11 mouse cellular contexts compared by ENCODE assay signal in genomic region chr6:94253943-94254342, GRCm38 (mm10). TPM values are rescaled to one million over a fixed set of nuclear protein-coding genes. Genes with fewer than 3 reads are reported as not detected.
A peak's percentile ranks its signal among the peaks of the same experiment; 100 is the strongest.
DNase-seq lines count a peak whose midpoint lies in the region; ATAC-seq lines count a peak whose summit lies in the region.
"Had no signal": no experiment of that assay in that cellular context is flagged by ENCODE, and none has a peak within 500 bp of the region (broad histone marks: within the 10 kb centered on the region; RNA-seq: fewer than 3 reads in every experiment).

No protein-coding gene starts in this region.

- no peaks in the 10 kb centered on the region for H3K36me3 ChIP-seq in heart, embryonic 12.5 days
- H3K36me3 ChIP-seq in embryonic facial prominence, embryonic 11.5 days (replicated peaks; ENCODE audit: control insufficient read depth, insufficient read depth, low read depth, low read length): no peaks in the 10 kb centered on the region
- no peaks in the 10 kb centered on the region for H3K36me3 ChIP-seq in liver, embryonic 13.5 days

- ATAC-seq in heart, embryonic 12.5 days (ENCODE audit: insufficient number of reproducible peaks, low FRiP score): peak; percentile 74
- ATAC-seq in embryonic facial prominence, embryonic 11.5 days (replicated peaks; ENCODE audit: insufficient number of reproducible peaks, low FRiP score, low TSS enrichment, low read depth): peak; percentile 48; the same call in 1 of the 2 replicates
- peak; percentile 49; the same call in 1 of the 2 replicates for ATAC-seq in liver, embryonic 13.5 days (ENCODE audit: low read depth)
- ATAC-seq: CD4-positive, CD25-positive, alpha-beta regulatory T cell, adult 4 months had no signal

- no peaks in the 10 kb centered on the region for H3K9me3 ChIP-seq in heart, embryonic 12.5 days (replicated peaks)
- H3K9me3 ChIP-seq in embryonic facial prominence, embryonic 11.5 days (replicated peaks; ENCODE audit: control insufficient read depth, low read length): no peaks in the 10 kb centered on the region
- H3K9me3 ChIP-seq in liver, embryonic 13.5 days (replicated peaks): no peaks in the 10 kb centered on the region

- H3K4me2 ChIP-seq in heart, embryonic 12.5 days: peak overlapping the region; percentile 1; the same call in 1 of the 2 replicates
- no peak overlapping the region for H3K4me2 ChIP-seq in embryonic facial prominence, embryonic 11.5 days (ENCODE audit: low read depth, low read length)
- no peak overlapping the region for H3K4me2 ChIP-seq in liver, embryonic 13.5 days

- no peaks in the 10 kb centered on the region for H3K27me3 ChIP-seq in heart, embryonic 12.5 days (replicated peaks)
- no peaks in the 10 kb centered on the region for H3K27me3 ChIP-seq in embryonic facial prominence, embryonic 11.5 days (ENCODE audit: control insufficient read depth, insufficient read depth, low read length)
- no peaks in the 10 kb centered on the region for H3K27me3 ChIP-seq in liver, embryonic 13.5 days

- H3K27ac ChIP-seq in heart, embryonic 12.5 days (ENCODE audit: poor library complexity, severe bottlenecking): peak overlapping the region; percentile 30; the same call in 1 of the 2 replicates
- no peak overlapping the region for H3K27ac ChIP-seq in embryonic facial prominence, embryonic 11.5 days (replicated peaks; ENCODE audit: low read depth, low read length)
- H3K27ac ChIP-seq in liver, embryonic 13.5 days: no peak overlapping the region

- no peak overlapping the region for H3K9ac ChIP-seq in heart, embryonic 12.5 days
- H3K9ac ChIP-seq in embryonic facial prominence, embryonic 11.5 days (replicated peaks; ENCODE audit: low read length): no peak overlapping the region
- H3K9ac ChIP-seq in liver, embryonic 13.5 days: no peak overlapping the region

- peaks cover 69% of the 10 kb centered on the region for H3K4me1 ChIP-seq in heart, embryonic 12.5 days (replicated peaks)
- H3K4me1 ChIP-seq in embryonic facial prominence, embryonic 11.5 days (ENCODE audit: control insufficient read depth, insufficient read depth, low read length): no peaks in the 10 kb centered on the region; the same call in none of the 2 replicates
- H3K4me1 ChIP-seq in liver, embryonic 13.5 days (replicated peaks): peaks cover 47% of the 10 kb centered on the region

- DNase-seq in heart, adult 8-10 months (ENCODE audit: low spot score): no peak
- DNase-seq in 416B (ENCODE audit: low read depth): peak; percentile 78
- no peak for DNase-seq in embryonic facial prominence, embryonic 11.5 days (ENCODE audit: low spot score)
- no peak for DNase-seq in liver, embryonic 13.5 days
- DNase-seq in thymus, postnatal 10 days (ENCODE audit: low spot score in 2 of 2): no peak
- DNase-seq in left cerebral cortex, postnatal 25 days (ENCODE audit: low spot score in 2 of 2): no peak
- no peak for DNase-seq in testis, postnatal 10 days (ENCODE audit: low spot score)
- DNase-seq: kidney, adult 2 months; right cerebral cortex, postnatal 14 days had no signal

- WGBS in heart, embryonic 12.5 days: 38% methylated on average over 8 of the region's 8 CpGs
- WGBS in embryonic facial prominence, embryonic 11.5 days: 73% methylated on average over 8 of the region's 8 CpGs
- 12% methylated on average over 8 of the region's 8 CpGs for WGBS in liver, embryonic 13.5 days (ENCODE audit: insufficient replicate concordance)

- no peak overlapping the region for H3K4me3 ChIP-seq in heart, embryonic 12.5 days
- no peak overlapping the region for H3K4me3 ChIP-seq in embryonic facial prominence, embryonic 11.5 days (ENCODE audit: low read depth, low read length)
- no peak overlapping the region for H3K4me3 ChIP-seq in liver, embryonic 13.5 days (replicated peaks)

- intact Hi-C loops in left cerebral cortex, postnatal 25 days (cut with DNase I): no loop called here

RNA-seq across cellular contexts. Expression of gene Magi1, which starts 29.8 kb away (rescaled TPM):
- polyA plus RNA-seq in heart, embryonic 12.5 days (2016; fragmentation: Nextera tagmentation; extraction: Ambion mirVana): 9.9 and 13.2 TPM in 2 replicates
- total RNA-seq in heart, adult 8-10 months (2022): 10 to 100 TPM; 11.3 to 16.5 (median 15.2) TPM
- 12.0 and 13.6 TPM in 2 replicates for polyA plus RNA-seq in embryonic facial prominence, embryonic 11.5 days (2014; fragmentation: Nextera tagmentation; extraction: Ambion mirVana)
- 1.2 and 1.3 TPM in 2 replicates for polyA plus RNA-seq in liver, embryonic 13.5 days (2015; fragmentation: Nextera tagmentation; extraction: Ambion mirVana)
- total RNA-seq in left cerebral cortex, postnatal 25 days (2021): 10 to 100 TPM; 86.5 to 88.3 TPM
